Mouse (Mus musculus): Measurements from ENCODE around the gene Tfap4.

DNA sequence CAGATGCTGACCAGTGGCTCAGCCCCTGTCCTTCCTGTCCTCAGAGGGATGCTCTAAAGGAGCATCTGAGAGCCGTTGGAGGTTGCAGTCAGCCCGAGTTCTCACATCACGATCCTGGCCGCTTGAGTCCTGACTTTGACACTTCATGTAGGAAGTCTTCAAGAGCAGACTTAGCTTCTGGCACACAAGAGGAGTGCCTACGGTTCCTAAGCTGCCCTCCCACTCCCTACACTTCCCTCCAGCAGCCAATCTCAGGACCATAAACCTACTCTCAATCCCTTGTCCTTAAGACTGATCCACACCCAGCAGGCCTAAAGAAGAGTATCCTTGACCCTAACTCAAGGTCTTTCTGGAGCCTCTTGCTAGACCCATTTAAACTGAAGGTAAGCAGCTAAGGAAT is 63.8 kb downstream of the Tfap4 start:
- TF ChIP-seq POLR2A (IDR thresholded peaks at IDR 0.05; ENCODE audit: low read depth, low read length) (no peak), CTCF (IDR thresholded peaks at IDR 0.05; ENCODE audit: extremely low read depth, insufficient read length, insufficient replicate concordance, low read depth, low read length) (no peak)
